In genomic region chr11:63518847-63519246, GRCm38 (mm10) we compare ENCODE assay signal across 8 mouse cellular contexts.
DNase-seq lines count a peak whose midpoint lies in the region; ATAC-seq and TF ChIP-seq lines count a peak whose summit lies in the region.

No protein-coding gene starts in this region.

- no peak for TF ChIP-seq CTCF in lung, embryonic 14.5 days (IDR thresholded peaks at IDR 0.05; ENCODE audit: low read depth)

- no peak overlapping the region for H3K4me3 ChIP-seq in lung, embryonic 14.5 days (ENCODE audit: low read depth, low read length)
- H3K4me3 ChIP-seq in heart, embryonic 13.5 days: no peak overlapping the region
- H3K4me3 ChIP-seq in limb, embryonic 12.5 days (replicated peaks): no peak overlapping the region

- H3K36me3 ChIP-seq in lung, embryonic 14.5 days (ENCODE audit: insufficient read depth): no peaks in the 10 kb centered on the region
- H3K36me3 ChIP-seq in heart, embryonic 13.5 days: no peaks in the 10 kb centered on the region
- no peaks in the 10 kb centered on the region for H3K36me3 ChIP-seq in limb, embryonic 12.5 days

- H3K27me3 ChIP-seq in lung, embryonic 14.5 days (ENCODE audit: insufficient read depth, low read length): no peaks in the 10 kb centered on the region
- no peaks in the 10 kb centered on the region for H3K27me3 ChIP-seq in heart, embryonic 13.5 days (replicated peaks)
- no peaks in the 10 kb centered on the region for H3K27me3 ChIP-seq in limb, embryonic 12.5 days

- WGBS in lung, embryonic 14.5 days: 25% methylated on average over 6 of the region's 6 CpGs
- WGBS in heart, embryonic 13.5 days: 34% methylated on average over 6 of the region's 6 CpGs
- WGBS in limb, embryonic 12.5 days: 49% methylated on average over 6 of the region's 6 CpGs

- peak; percentile 4 for DNase-seq in cerebellum, adult 11-12 months
- DNase-seq in cerebellum, postnatal 36 days: no peak
- DNase-seq in lung, embryonic 14.5 days: peak; percentile 83
- DNase-seq in lung, postnatal 25 days (ENCODE audit: low spot score): no peak
- no peak for DNase-seq in urinary bladder, postnatal 10 days (ENCODE audit: low spot score)

- ATAC-seq in lung, embryonic 14.5 days (ENCODE audit: insufficient read depth): peak; percentile 82; the same call in 1 of the 2 replicates
- ATAC-seq in heart, embryonic 13.5 days (ENCODE audit: extremely low read depth, insufficient number of reproducible peaks, low FRiP score, low TSS enrichment): no peak
- 0 out of 2 replicates have a peak, but pooled peaks have one; percentile 63 for ATAC-seq in limb, embryonic 12.5 days (ENCODE audit: insufficient number of reproducible peaks, insufficient read depth, low FRiP score, low TSS enrichment, low read depth)
- ATAC-seq in monocyte, adult 5-6 weeks (replicated peaks; ENCODE audit: insufficient number of reproducible peaks, low FRiP score, low TSS enrichment, poor library complexity, severe bottlenecking): no peak

- H3K4me1 ChIP-seq in lung, embryonic 14.5 days (ENCODE audit: insufficient read depth): peaks cover 4% of the 10 kb centered on the region; the same call in 1 of the 2 replicates
- peaks cover 13% of the 10 kb centered on the region for H3K4me1 ChIP-seq in heart, embryonic 13.5 days
- H3K4me1 ChIP-seq in limb, embryonic 12.5 days (replicated peaks): peaks cover 10% of the 10 kb centered on the region

- no peak overlapping the region for H3K4me2 ChIP-seq in lung, embryonic 14.5 days
- H3K4me2 ChIP-seq in heart, embryonic 13.5 days: no peak overlapping the region
- H3K4me2 ChIP-seq in limb, embryonic 12.5 days: no peak overlapping the region

- no peaks in the 10 kb centered on the region; the same call in 1 of the 2 replicates for H3K9me3 ChIP-seq in lung, embryonic 14.5 days (ENCODE audit: low read depth, low read length)
- H3K9me3 ChIP-seq in heart, embryonic 13.5 days: no peaks in the 10 kb centered on the region
- H3K9me3 ChIP-seq in limb, embryonic 12.5 days: peaks cover 2% of the 10 kb centered on the region; the same call in 1 of the 2 replicates

- H3K9ac ChIP-seq in lung, embryonic 14.5 days: no peak overlapping the region
- 0 out of 2 replicates have a peak overlapping the region, but pooled peaks have one; percentile 7 for H3K9ac ChIP-seq in heart, embryonic 13.5 days
- H3K9ac ChIP-seq in limb, embryonic 12.5 days (replicated peaks): no peak overlapping the region

- peak overlapping the region; percentile 10; the same call in 1 of the 2 replicates for H3K27ac ChIP-seq in lung, embryonic 14.5 days (ENCODE audit: low read depth)
- peak overlapping the region; percentile 61 for H3K27ac ChIP-seq in heart, embryonic 13.5 days (replicated peaks)
- peak overlapping the region; percentile 53; the same call in 1 of the 2 replicates for H3K27ac ChIP-seq in limb, embryonic 12.5 days

Comparison
In these comparisons a context has a peak if more than half of its experiments do, and no peak if none do; other contexts are left out.
1. DNase-seq: peak in cerebellum, adult 11-12 months (single experiment) and lung, embryonic 14.5 days (single experiment); none in cerebellum, postnatal 36 days (0 of 2), lung, postnatal 25 days (single experiment) and urinary bladder, postnatal 10 days (single experiment).
2. ATAC-seq: peak in lung, embryonic 14.5 days (single experiment) and limb, embryonic 12.5 days (single experiment); none in heart, embryonic 13.5 days (single experiment) and monocyte, adult 5-6 weeks (single experiment).
3. H3K27ac ChIP-seq: peak in every context shown above with its lines; median percentile 61 in heart, embryonic 13.5 days; 53 in limb, embryonic 12.5 days; 10 in lung, embryonic 14.5 days.